Mouse (Mus musculus) embryonic facial prominence, embryonic 11.5 days (tissue): ENCODE data around the gene Musk. TPM values are rescaled to one million over a fixed set of nuclear protein-coding genes. Genes with fewer than 3 reads are reported as not detected.
"Not testable (repeated sequence)": the region's sequence is repeated elsewhere in the genome, so short reads cannot be mapped to it uniquely, and the experiment has no call there.

Experiments
- ATAC-seq: fragments of 200-750 bp; cut with Nextera tagmentation; replicated peaks from 2 replicates; pipeline ENCODE4 v1.8.0; 2017; ENCODE audit warnings: low read depth; ENCODE audit not compliant: insufficient number of reproducible peaks, low FRiP score, low TSS enrichment
- DNase-seq: peaks from one replicate; pipeline ENCODE4 v3.0.0-alpha.2; 2015; ENCODE audit warnings: low spot score
- H3K27ac ChIP-seq: fragments of 300-500 bp; sonication (generic); replicated peaks from 2 replicates; pipeline ENCODE4 v1.5.1; 2014; ENCODE audit warnings: mild to moderate bottlenecking, low read depth, low read length, control low read depth
- H3K27me3 ChIP-seq: fragments of 300-500 bp; sonication (generic); 2 replicates; pipeline ENCODE4 v1.6.1; 2014; ENCODE audit warnings: mild to moderate bottlenecking, low read length, moderate library complexity, mixed read lengths; ENCODE audit not compliant: control insufficient read depth, insufficient read depth
- H3K36me3 ChIP-seq: fragments of 300-500 bp; sonication (generic); replicated peaks from 2 replicates; pipeline ENCODE4 v1.6.1; 2014; ENCODE audit warnings: low read depth, mild to moderate bottlenecking, low read length, moderate library complexity, mixed read lengths; ENCODE audit not compliant: control insufficient read depth, insufficient read depth
- H3K4me1 ChIP-seq: fragments of 300-500 bp; sonication (generic); 2 replicates; pipeline ENCODE4 v1.6.1; 2014; ENCODE audit warnings: low read length, mixed read lengths; ENCODE audit not compliant: control insufficient read depth, insufficient read depth
- H3K4me2 ChIP-seq: fragments of 300-500 bp; sonication (generic); 2 replicates; pipeline ENCODE4 v1.6.1; 2014; ENCODE audit warnings: low read depth, mild to moderate bottlenecking, control low read depth, low read length, moderate library complexity
- H3K4me3 ChIP-seq: fragments of 300-500 bp; sonication (generic); 2 replicates; pipeline ENCODE4 v1.5.1; 2014; ENCODE audit warnings: low read depth, low read length, control low read depth
- H3K9ac ChIP-seq: fragments of 300-500 bp; sonication (generic); replicated peaks from 2 replicates; pipeline ENCODE4 v1.6.1; 2014; ENCODE audit warnings: mild to moderate bottlenecking, control low read depth, low read length
- H3K9me3 ChIP-seq: fragments of 300-500 bp; sonication (generic); replicated peaks from 2 replicates; pipeline ENCODE4 v1.6.1; 2016; ENCODE audit warnings: mild to moderate bottlenecking, low read length, inconsistent platforms, mixed read lengths; ENCODE audit not compliant: control insufficient read depth
- WGBS: fragments of 180-500 bp; shearing (Covaris S2); extraction: QIAGEN DNeasy Blood & Tissue Kit; methylation state at CpG from one replicate; pipeline ENCODE4 v1.1.7; 2014; 5-methylcytosine and 5-hydroxymethylcytosine counted together
- polyA plus RNA-seq: library from polyadenylated mRNA; unstranded; fragments of >200 nt; fragmentation: Nextera tagmentation; extraction: Ambion mirVana; gene quantifications from 2 replicates; pipeline ENCODE4 v1.2.1, GENCODE M21; 2014

Musk gene
- polyA plus RNA-seq = 1.2 and 1.3 TPM in 2 replicates

DNA sequence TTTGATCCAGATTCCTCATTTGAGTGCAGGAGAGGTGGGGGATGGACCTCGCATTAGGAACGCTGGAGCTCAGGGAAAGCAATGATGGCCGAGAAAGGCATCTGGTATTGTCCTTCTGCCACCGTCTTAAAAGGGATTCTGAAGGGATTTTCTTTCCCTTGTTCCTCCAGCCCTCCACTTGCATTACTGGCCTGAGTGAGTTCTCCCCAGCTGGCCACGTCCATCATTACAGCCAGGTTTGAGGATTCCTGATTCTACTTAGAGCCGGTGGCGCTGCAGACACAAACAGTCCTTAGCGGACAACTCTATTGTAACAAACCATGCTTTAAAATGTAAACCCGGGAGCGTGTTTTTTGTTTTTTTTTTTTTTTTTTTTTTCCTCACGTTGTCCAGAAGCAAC, at the start of gene Musk:
TSS of gene Musk (plus strand) at position 274 of the 400 bp plus-strand sequence.
- Histone ChIP-seq H3K9me3 (no peaks in the 10 kb centered on the region), H3K9ac (no peak within 1 kb of the TSS), H3K4me1 (no peaks in the 10 kb centered on the region), H3K36me3 (no peaks in the 10 kb centered on the region), H3K4me2 (no peak within 1 kb of the TSS), H3K27ac (no peak within 1 kb of the TSS), H3K27me3 (no peaks in the 10 kb centered on the region), H3K4me3 (no peak within 1 kb of the TSS)
- WGBS = 68% methylated on average over 11 of the region's 11 CpGs
- DNase-seq (no peak), ATAC-seq (no peak)

GRCm38 (mm10) chr4:58240416-58240815, 45.3 kb upstream of the Musk start:
- Histone ChIP-seq H3K9me3 (no peaks in the 10 kb centered on the region), H3K4me1 (no peaks in the 10 kb centered on the region), H3K4me3 (no peak overlapping the region), H3K36me3 (no peaks in the 10 kb centered on the region), H3K9ac (no peak overlapping the region), H3K4me2 (no peak overlapping the region), H3K27ac (no peak overlapping the region), H3K27me3 (no peaks in the 10 kb centered on the region)
- DNase-seq (no peak), ATAC-seq (no peak)
- 84% methylated on average over 7 of the region's 7 CpGs for WGBS

DNA sequence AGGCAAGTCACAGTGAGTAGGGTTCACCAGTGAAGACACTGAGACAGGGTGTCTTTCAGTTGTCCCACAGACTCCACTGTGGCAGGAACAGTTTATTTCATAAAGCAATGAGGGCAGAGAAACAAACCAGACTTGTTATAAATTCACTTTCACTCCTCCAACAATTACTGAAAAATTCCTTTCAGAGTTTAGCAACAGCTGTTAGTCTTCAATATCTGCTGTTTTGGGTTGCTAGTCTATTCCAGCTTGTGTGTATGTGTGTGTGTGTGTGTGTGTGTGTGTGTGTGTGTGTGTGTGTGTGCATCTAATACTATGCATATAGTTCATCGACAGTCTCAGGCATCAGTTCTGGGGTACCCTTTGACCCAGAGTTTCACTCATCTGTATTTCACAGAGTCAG, 40.2 kb upstream of the Musk start:
- DNase-seq = no peak
- H3K4me3 ChIP-seq = no peak overlapping the region
- H3K4me1 ChIP-seq = no peaks in the 10 kb centered on the region
- WGBS = 95% methylated on average over 1 of the region's 1 CpGs
- H3K9ac ChIP-seq = no peak overlapping the region
- no peaks in the 10 kb centered on the region for H3K36me3 ChIP-seq
- no peak for ATAC-seq
- no peaks in the 10 kb centered on the region for H3K9me3 ChIP-seq
- no peaks in the 10 kb centered on the region for H3K27me3 ChIP-seq
- H3K4me2 ChIP-seq = no peak overlapping the region
- no peak overlapping the region for H3K27ac ChIP-seq

GRCm38 (mm10) chr4:58252381-58252780, 33.4 kb upstream of the Musk start:
- no peak overlapping the region for H3K27ac ChIP-seq
- H3K36me3 ChIP-seq = no peaks in the 10 kb centered on the region
- ATAC-seq = no peak
- no peaks in the 10 kb centered on the region for H3K9me3 ChIP-seq
- DNase-seq = no peak
- H3K4me1 ChIP-seq = no peaks in the 10 kb centered on the region
- no peak overlapping the region for H3K4me2 ChIP-seq
- no peaks in the 10 kb centered on the region for H3K27me3 ChIP-seq
- WGBS = 85% methylated on average over 3 of the region's 3 CpGs
- no peak overlapping the region for H3K9ac ChIP-seq
- H3K4me3 ChIP-seq = no peak overlapping the region

DNA sequence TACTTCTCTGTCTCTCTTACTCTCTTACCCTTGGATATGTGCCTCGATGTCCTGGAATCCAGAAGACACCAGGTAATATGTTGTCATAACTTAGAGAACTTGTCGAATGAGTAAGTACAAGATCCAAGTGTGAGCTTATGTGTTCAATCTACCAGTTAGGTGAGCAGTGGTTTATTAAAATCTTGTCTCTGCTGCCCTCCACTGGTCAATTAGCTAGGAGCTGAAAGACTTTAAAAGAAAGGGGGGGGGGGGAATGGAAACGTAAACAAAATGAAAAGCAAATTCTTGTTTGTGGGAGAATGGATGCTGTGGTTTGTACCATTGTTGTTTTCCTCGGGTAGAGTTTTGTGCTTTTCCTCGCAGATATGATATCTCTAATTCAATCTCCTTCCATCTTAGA, 32.4 kb upstream of the Musk start:
- ATAC-seq (no peak), DNase-seq (peak; percentile 81)
- Histone ChIP-seq H3K4me3 (no peak overlapping the region), H3K9me3 (no peaks in the 10 kb centered on the region), H3K9ac (no peak overlapping the region), H3K27me3 (no peaks in the 10 kb centered on the region), H3K4me2 (no peak overlapping the region), H3K36me3 (no peaks in the 10 kb centered on the region), H3K4me1 (no peaks in the 10 kb centered on the region), H3K27ac (no peak overlapping the region)
- WGBS = 40% methylated on average over 5 of the region's 5 CpGs

DNA sequence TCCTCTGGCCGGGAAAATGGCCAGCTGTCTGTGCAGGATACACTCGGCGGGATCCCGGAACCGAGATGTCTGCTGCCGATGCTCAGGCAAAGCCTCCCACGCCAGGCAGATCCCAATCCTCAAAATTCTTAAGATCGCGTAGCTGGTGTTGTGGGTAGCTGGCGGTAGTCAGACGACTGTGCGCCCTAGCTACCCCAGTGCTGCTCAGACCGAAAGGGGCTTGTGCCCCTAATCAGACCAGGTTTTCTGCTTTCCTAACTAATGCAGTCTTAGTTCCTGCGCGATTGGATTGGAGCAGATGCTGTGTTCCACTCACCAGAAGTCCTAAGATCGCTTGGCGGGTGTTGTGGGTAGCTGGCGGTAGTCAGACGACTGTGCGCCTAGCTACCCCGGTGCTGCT, 25.0 kb upstream of the Musk start:
- DNase-seq, H3K36me3 ChIP-seq, H3K4me1 ChIP-seq, H3K4me3 ChIP-seq, H3K4me2 ChIP-seq, H3K9me3 ChIP-seq, ATAC-seq, H3K27ac ChIP-seq, H3K9ac ChIP-seq, H3K27me3 ChIP-seq: not testable (repeated sequence)
- WGBS = 91% methylated on average over 21 of the region's 21 CpGs

GRCm38 (mm10) chr4:58266294-58266693, 19.5 kb upstream of the Musk start:
- peak; percentile 71 for DNase-seq
- H3K4me2 ChIP-seq = no peak overlapping the region
- no peaks in the 10 kb centered on the region for H3K9me3 ChIP-seq
- no peak overlapping the region for H3K4me3 ChIP-seq
- no peak overlapping the region for H3K27ac ChIP-seq
- no peaks in the 10 kb centered on the region for H3K36me3 ChIP-seq
- no peak overlapping the region for H3K9ac ChIP-seq
- ATAC-seq = 0 out of 2 replicates have a peak, but pooled peaks have one; percentile 18
- 53% methylated on average over 7 of the region's 7 CpGs for WGBS
- H3K27me3 ChIP-seq = no peaks in the 10 kb centered on the region
- no peaks in the 10 kb centered on the region for H3K4me1 ChIP-seq

DNA sequence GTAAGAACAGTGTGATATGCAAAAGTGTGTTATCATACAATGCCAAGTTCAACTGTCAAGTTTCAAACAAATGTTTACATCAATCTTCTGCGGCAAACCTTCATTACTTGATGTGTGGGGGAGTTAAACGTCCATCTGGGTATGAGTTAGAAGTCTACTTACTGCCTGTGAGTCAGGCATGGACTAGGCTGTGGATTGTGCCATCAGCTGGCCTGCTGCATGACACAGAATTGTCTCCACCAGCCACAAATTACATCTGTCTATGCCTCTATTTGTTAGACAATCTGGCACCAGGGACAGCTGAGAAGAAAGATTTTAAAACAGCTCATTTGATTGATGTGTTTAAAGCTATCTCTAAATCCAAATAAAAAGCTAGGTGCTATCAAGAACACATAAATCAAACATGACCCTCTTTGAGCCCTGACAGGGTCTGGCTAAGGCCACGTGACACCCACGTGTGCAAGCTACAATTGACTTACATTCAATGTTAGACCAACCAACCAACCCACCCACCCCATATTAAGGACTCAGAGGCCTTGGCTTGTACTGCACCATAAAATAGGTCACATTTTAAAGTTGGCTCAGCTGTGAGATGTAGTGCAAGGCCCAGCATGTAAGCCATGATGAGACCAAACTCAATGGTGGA, 16.7 kb upstream of the Musk start:
- Histone ChIP-seq H3K4me3 (no peak overlapping the region), H3K27ac (no peak overlapping the region), H3K27me3 (no peaks in the 10 kb centered on the region), H3K9me3 (no peaks in the 10 kb centered on the region), H3K4me2 (no peak overlapping the region), H3K4me1 (no peaks in the 10 kb centered on the region), H3K36me3 (no peaks in the 10 kb centered on the region), H3K9ac (no peak overlapping the region)
- no peak for ATAC-seq
- DNase-seq = no peak
- 78% methylated on average over 4 of the region's 4 CpGs for WGBS
